Mouse (Mus musculus): ENCODE results near the gene Csnk2b. TPM values are rescaled to one million over a fixed set of nuclear protein-coding genes. Genes with fewer than 3 reads are reported as not detected.

Gene Csnk2b
- polyA plus RNA-seq, 1 experiment: not detected

DNA sequence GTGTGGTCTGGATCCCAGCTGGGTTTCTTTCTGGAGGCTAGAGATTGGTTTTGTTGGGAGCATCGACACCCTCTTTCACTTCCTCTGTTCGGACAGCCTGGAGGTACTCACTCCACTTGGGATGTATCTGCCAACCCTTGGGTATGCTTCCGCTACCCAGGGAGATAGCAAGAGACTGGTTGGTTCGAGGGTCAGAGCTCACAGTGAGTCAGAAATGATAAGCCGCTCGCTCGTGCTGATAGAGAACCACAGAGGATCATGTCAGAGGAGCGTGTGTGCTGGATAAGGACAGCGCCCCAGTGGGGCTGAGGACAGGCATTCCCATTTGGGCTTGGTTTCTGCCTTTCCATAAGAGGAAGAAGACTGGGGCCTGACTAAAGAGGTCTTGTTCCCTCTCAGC is 42.1 kb downstream of the Csnk2b start:
- TF ChIP-seq CTCF (IDR thresholded peaks at IDR 0.05; ENCODE audit: insufficient read depth, low read depth, low read length) (no peak), POLR2A (IDR thresholded peaks at IDR 0.05; ENCODE audit: insufficient read depth, low read depth, low read length) (no peak)
- WGBS: 63% methylated on average over 9 of the region's 9 CpGs
- Histone ChIP-seq H3K27ac (ENCODE audit: insufficient read depth, low read depth, low read length) (no peak overlapping the region), H3K4me1 (ENCODE audit: control insufficient read depth, insufficient read depth, low read length) (peaks cover 10% of the 10 kb centered on the region; the same call in 1 of the 2 replicates), H3K4me3 (ENCODE audit: insufficient read depth, low read depth, low read length) (no peak overlapping the region)

- Histone ChIP-seq H3K4me1 (ENCODE audit: control insufficient read depth, insufficient read depth, low read length) (peaks cover 10% of the 10 kb centered on the region; the same call in 1 of the 2 replicates), H3K4me3 (ENCODE audit: insufficient read depth, low read depth, low read length) (peak within 1 kb of the TSS; percentile 20), H3K27ac (ENCODE audit: insufficient read depth, low read depth, low read length) (no peak within 1 kb of the TSS)
- WGBS: 22% methylated on average over 14 of the region's 14 CpGs
- TF ChIP-seq POLR2A (IDR thresholded peaks at IDR 0.05; ENCODE audit: insufficient read depth, low read depth, low read length): no peak
- no peak for TF ChIP-seq CTCF (IDR thresholded peaks at IDR 0.05; ENCODE audit: insufficient read depth, low read depth, low read length)
Measured at GRCm38 (mm10) chr17:35077786-35078233, 44.0 kb downstream of the Csnk2b start, which contains the start of gene Ly6g6d. TSS of gene Ly6g6d (minus strand) at chr17:35078065.

GRCm38 (mm10) chr17:35077285-35077684 is 44.6 kb downstream of the Csnk2b start:
- WGBS: 25% methylated on average over 2 of the region's 2 CpGs

GRCm38 (mm10) chr17:35076507-35077176 is 45.2 kb downstream of the Csnk2b start, which contains the start of gene Ly6g6e:
TSS of gene Ly6g6e (plus strand) at chr17:35076902.
- TF ChIP-seq POLR2A (IDR thresholded peaks at IDR 0.05; ENCODE audit: insufficient read depth, low read depth, low read length) (no peak), CTCF (IDR thresholded peaks at IDR 0.05; ENCODE audit: insufficient read depth, low read depth, low read length) (no peak)
- Histone ChIP-seq H3K27ac (ENCODE audit: insufficient read depth, low read depth, low read length) (no peak within 1 kb of the TSS), H3K4me1 (ENCODE audit: control insufficient read depth, insufficient read depth, low read length) (peaks cover 10% of the 10 kb centered on the region; the same call in 1 of the 2 replicates), H3K4me3 (ENCODE audit: insufficient read depth, low read depth, low read length) (peak within 1 kb of the TSS; percentile 20)
- 45% methylated on average over 10 of the region's 10 CpGs for WGBS

More at GRCm38 (mm10) chr17:35077285-35077684, 44.6 kb downstream of the Csnk2b start:
- Histone ChIP-seq H3K27ac (ENCODE audit: insufficient read depth, low read depth, low read length) (no peak overlapping the region), H3K4me3 (ENCODE audit: insufficient read depth, low read depth, low read length) (peak overlapping the region; percentile 5; the same call in 1 of the 2 replicates), H3K4me1 (ENCODE audit: control insufficient read depth, insufficient read depth, low read length) (peaks cover 10% of the 10 kb centered on the region; the same call in 1 of the 2 replicates)
- TF ChIP-seq CTCF (IDR thresholded peaks at IDR 0.05; ENCODE audit: insufficient read depth, low read depth, low read length): no peak
- TF ChIP-seq POLR2A (IDR thresholded peaks at IDR 0.05; ENCODE audit: insufficient read depth, low read depth, low read length): no peak

- H3K4me3 ChIP-seq (ENCODE audit: insufficient read depth, low read depth, low read length): no peak overlapping the region
- TF ChIP-seq CTCF (IDR thresholded peaks at IDR 0.05; ENCODE audit: insufficient read depth, low read depth, low read length) (no peak), POLR2A (IDR thresholded peaks at IDR 0.05; ENCODE audit: insufficient read depth, low read depth, low read length) (no peak)
Measured at GRCm38 (mm10) chr17:35074097-35074496, 47.8 kb downstream of the Csnk2b start.

DNA sequence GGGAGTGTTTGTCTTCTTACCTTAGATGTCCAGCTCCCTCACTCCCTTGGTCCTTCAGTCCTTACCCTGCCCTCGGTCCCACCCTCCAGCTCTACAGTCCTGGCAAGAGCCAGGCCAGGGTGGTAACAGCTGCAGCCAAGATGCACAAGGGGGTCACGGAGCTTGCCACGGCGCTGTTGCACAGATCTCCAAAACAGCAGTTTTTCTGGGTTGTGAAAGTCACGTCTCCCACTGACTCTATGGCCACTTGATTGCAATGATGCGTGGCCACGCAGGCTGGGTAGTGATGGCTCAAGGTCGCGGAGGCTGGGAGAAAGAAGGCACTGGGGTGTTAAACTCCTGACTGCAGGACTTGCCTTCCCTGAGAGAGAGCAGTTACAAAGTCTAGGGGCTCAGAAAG is 50.4 kb downstream of the Csnk2b start:
- no peak overlapping the region for H3K4me3 ChIP-seq (ENCODE audit: insufficient read depth, low read depth, low read length)
- H3K4me1 ChIP-seq (ENCODE audit: control insufficient read depth, insufficient read depth, low read length): no peaks in the 10 kb centered on the region
- TF ChIP-seq POLR2A (IDR thresholded peaks at IDR 0.05; ENCODE audit: insufficient read depth, low read depth, low read length) (no peak), CTCF (IDR thresholded peaks at IDR 0.05; ENCODE audit: insufficient read depth, low read depth, low read length) (no peak)
- H3K27ac ChIP-seq (ENCODE audit: insufficient read depth, low read depth, low read length): no peak overlapping the region
- WGBS: 86% methylated on average over 9 of the region's 9 CpGs

More at GRCm38 (mm10) chr17:35074097-35074496, 47.8 kb downstream of the Csnk2b start:
- 73% methylated on average over 17 of the region's 17 CpGs for WGBS
- Histone ChIP-seq H3K27ac (ENCODE audit: insufficient read depth, low read depth, low read length) (no peak overlapping the region), H3K4me1 (ENCODE audit: control insufficient read depth, insufficient read depth, low read length) (peaks cover 10% of the 10 kb centered on the region; the same call in 1 of the 2 replicates)

GRCm38 (mm10) chr17:35070556-35071229 is 51.2 kb downstream of the Csnk2b start:
- TF ChIP-seq POLR2A (IDR thresholded peaks at IDR 0.05; ENCODE audit: insufficient read depth, low read depth, low read length): no peak
- TF ChIP-seq CTCF (IDR thresholded peaks at IDR 0.05; ENCODE audit: insufficient read depth, low read depth, low read length): no peak
- H3K4me1 ChIP-seq (ENCODE audit: control insufficient read depth, insufficient read depth, low read length): no peaks in the 10 kb centered on the region
- H3K4me3 ChIP-seq (ENCODE audit: insufficient read depth, low read depth, low read length): no peak overlapping the region
- 45% methylated on average over 6 of the region's 6 CpGs for WGBS
- H3K27ac ChIP-seq (ENCODE audit: insufficient read depth, low read depth, low read length): no peak overlapping the region

GRCm38 (mm10) chr17:35068213-35068914 is 53.5 kb downstream of the Csnk2b start:
- Histone ChIP-seq H3K27ac (ENCODE audit: insufficient read depth, low read depth, low read length) (no peak overlapping the region), H3K4me1 (ENCODE audit: control insufficient read depth, insufficient read depth, low read length) (peaks cover 8% of the 10 kb centered on the region; the same call in 1 of the 2 replicates), H3K4me3 (ENCODE audit: insufficient read depth, low read depth, low read length) (no peak overlapping the region)
- TF ChIP-seq POLR2A (IDR thresholded peaks at IDR 0.05; ENCODE audit: insufficient read depth, low read depth, low read length) (no peak), CTCF (IDR thresholded peaks at IDR 0.05; ENCODE audit: insufficient read depth, low read depth, low read length) (no peak)
- 75% methylated on average over 17 of the region's 17 CpGs for WGBS

Other genes with a start within 250 kb of the Csnk2b start
- not detected in 2 replicates for gene Zbtb12, start 242.6 kb downstream of the Csnk2b start, polyA plus RNA-seq (2012; ENCODE audit: insufficient read depth, insufficient read length, low replicate concordance, missing spikeins)
- gene Gm20547, start 240.0 kb downstream of the Csnk2b start, polyA plus RNA-seq (2012; ENCODE audit: insufficient read depth, insufficient read length, low replicate concordance, missing spikeins): not detected in 2 replicates
- gene C2, start 223.8 kb downstream of the Csnk2b start, polyA plus RNA-seq (2012; ENCODE audit: insufficient read depth, insufficient read length, low replicate concordance, missing spikeins): not detected in 2 replicates
- gene Ehmt2, start 223.6 kb downstream of the Csnk2b start, polyA plus RNA-seq (2012; ENCODE audit: insufficient read depth, insufficient read length, low replicate concordance, missing spikeins): 130 TPM in 1 of 2 replicates, not detected in the other
- gene Slc44a4, start 207.6 kb downstream of the Csnk2b start, polyA plus RNA-seq (2012; ENCODE audit: insufficient read depth, insufficient read length, low replicate concordance, missing spikeins): not detected in 2 replicates
- gene Neu1, start 190.8 kb downstream of the Csnk2b start, polyA plus RNA-seq (2012; ENCODE audit: insufficient read depth, insufficient read length, low replicate concordance, missing spikeins): not detected in 2 replicates
- gene Hspa1b, start 162.8 kb downstream of the Csnk2b start, polyA plus RNA-seq (2012; ENCODE audit: insufficient read depth, insufficient read length, low replicate concordance, missing spikeins): not detected in 2 replicates
- not detected in 2 replicates for gene Gm20481, start 152.1 kb downstream of the Csnk2b start, polyA plus RNA-seq (2012; ENCODE audit: insufficient read depth, insufficient read length, low replicate concordance, missing spikeins)
- not detected in 2 replicates for gene Hspa1a, start 149.9 kb downstream of the Csnk2b start, polyA plus RNA-seq (2012; ENCODE audit: insufficient read depth, insufficient read length, low replicate concordance, missing spikeins)
- gene Hspa1l, start 149.3 kb downstream of the Csnk2b start, polyA plus RNA-seq (2012; ENCODE audit: insufficient read depth, insufficient read length, low replicate concordance, missing spikeins): not detected in 2 replicates
- not detected in 2 replicates for gene Lsm2, start 140.2 kb downstream of the Csnk2b start, polyA plus RNA-seq (2012; ENCODE audit: insufficient read depth, insufficient read length, low replicate concordance, missing spikeins)
- gene Vars, start 121.1 kb downstream of the Csnk2b start, polyA plus RNA-seq (2012; ENCODE audit: insufficient read depth, insufficient read length, low replicate concordance, missing spikeins): not detected in 2 replicates
- not detected in 2 replicates for gene Vwa7, start 105.5 kb downstream of the Csnk2b start, polyA plus RNA-seq (2012; ENCODE audit: insufficient read depth, insufficient read length, low replicate concordance, missing spikeins)
- not detected in 2 replicates for gene Sapcd1, start 94.0 kb downstream of the Csnk2b start, polyA plus RNA-seq (2012; ENCODE audit: insufficient read depth, insufficient read length, low replicate concordance, missing spikeins)
- gene Msh5, start 75.3 kb downstream of the Csnk2b start, polyA plus RNA-seq (2012; ENCODE audit: insufficient read depth, insufficient read length, low replicate concordance, missing spikeins): not detected in 2 replicates
- gene Clic1, start 72.1 kb downstream of the Csnk2b start, polyA plus RNA-seq (2012; ENCODE audit: insufficient read depth, insufficient read length, low replicate concordance, missing spikeins): not detected in 2 replicates
- gene Ddah2, start 63.0 kb downstream of the Csnk2b start, polyA plus RNA-seq (2012; ENCODE audit: insufficient read depth, insufficient read length, low replicate concordance, missing spikeins): not detected in 2 replicates
- gene Ly6g6c, start 56.7 kb downstream of the Csnk2b start, polyA plus RNA-seq (2012; ENCODE audit: insufficient read depth, insufficient read length, low replicate concordance, missing spikeins): not detected in 2 replicates
- not detected in 2 replicates for gene Mpig6b, start 55.9 kb downstream of the Csnk2b start, polyA plus RNA-seq (2012; ENCODE audit: insufficient read depth, insufficient read length, low replicate concordance, missing spikeins)
- not detected in 2 replicates for gene Ly6g6e, start 45.2 kb downstream of the Csnk2b start, polyA plus RNA-seq (2012; ENCODE audit: insufficient read depth, insufficient read length, low replicate concordance, missing spikeins)
- not detected in 2 replicates for gene Ly6g6d, start 44.0 kb downstream of the Csnk2b start, polyA plus RNA-seq (2012; ENCODE audit: insufficient read depth, insufficient read length, low replicate concordance, missing spikeins)
- gene Ly6g6f, start 36.4 kb downstream of the Csnk2b start, polyA plus RNA-seq (2012; ENCODE audit: insufficient read depth, insufficient read length, low replicate concordance, missing spikeins): not detected in 2 replicates
- not detected in 2 replicates for gene Abhd16a, start 32.8 kb downstream of the Csnk2b start, polyA plus RNA-seq (2012; ENCODE audit: insufficient read depth, insufficient read length, low replicate concordance, missing spikeins)
- gene Ly6g5c, start 13.8 kb downstream of the Csnk2b start, polyA plus RNA-seq (2012; ENCODE audit: insufficient read depth, insufficient read length, low replicate concordance, missing spikeins): not detected in 2 replicates
- gene Ly6g5b, start 6.6 kb downstream of the Csnk2b start, polyA plus RNA-seq (2012; ENCODE audit: insufficient read depth, insufficient read length, low replicate concordance, missing spikeins): not detected in 2 replicates
- not detected in 2 replicates for gene Gpank1, start 598 bp downstream of the Csnk2b start, polyA plus RNA-seq (2012; ENCODE audit: insufficient read depth, insufficient read length, low replicate concordance, missing spikeins)
- not detected in 2 replicates for gene D17H6S53E, start 4.3 kb upstream of the Csnk2b start, polyA plus RNA-seq (2012; ENCODE audit: insufficient read depth, insufficient read length, low replicate concordance, missing spikeins)
- gene Apom, start 10.0 kb upstream of the Csnk2b start, polyA plus RNA-seq (2012; ENCODE audit: insufficient read depth, insufficient read length, low replicate concordance, missing spikeins): not detected in 2 replicates
- 684 TPM in 1 of 2 replicates, not detected in the other for gene Bag6, start 13.1 kb upstream of the Csnk2b start, polyA plus RNA-seq (2012; ENCODE audit: insufficient read depth, insufficient read length, low replicate concordance, missing spikeins)
- 146 and 391 TPM in 2 replicates for gene Prrc2a, start 42.8 kb upstream of the Csnk2b start, polyA plus RNA-seq (2012; ENCODE audit: insufficient read depth, insufficient read length, low replicate concordance, missing spikeins)
- not detected in 2 replicates for gene Aif1, start 54.0 kb upstream of the Csnk2b start, polyA plus RNA-seq (2012; ENCODE audit: insufficient read depth, insufficient read length, low replicate concordance, missing spikeins)
- not detected in 2 replicates for gene Lst1, start 66.4 kb upstream of the Csnk2b start, polyA plus RNA-seq (2012; ENCODE audit: insufficient read depth, insufficient read length, low replicate concordance, missing spikeins)
- not detected in 2 replicates for gene Ltb, start 72.4 kb upstream of the Csnk2b start, polyA plus RNA-seq (2012; ENCODE audit: insufficient read depth, insufficient read length, low replicate concordance, missing spikeins)
- not detected in 2 replicates for gene Tnf, start 80.0 kb upstream of the Csnk2b start, polyA plus RNA-seq (2012; ENCODE audit: insufficient read depth, insufficient read length, low replicate concordance, missing spikeins)
- gene Lta, start 83.3 kb upstream of the Csnk2b start, polyA plus RNA-seq (2012; ENCODE audit: insufficient read depth, insufficient read length, low replicate concordance, missing spikeins): not detected in 2 replicates
- gene Gm16181, start 98.8 kb upstream of the Csnk2b start, polyA plus RNA-seq (2012; ENCODE audit: insufficient read depth, insufficient read length, low replicate concordance, missing spikeins): not detected in 2 replicates
- not detected in 2 replicates for gene Atp6v1g2, start 111.6 kb upstream of the Csnk2b start, polyA plus RNA-seq (2012; ENCODE audit: insufficient read depth, insufficient read length, low replicate concordance, missing spikeins)
- gene Nfkbil1, start 113.7 kb upstream of the Csnk2b start, polyA plus RNA-seq (2012; ENCODE audit: insufficient read depth, insufficient read length, low replicate concordance, missing spikeins): not detected in 2 replicates
- gene Ddx39b, start 119.7 kb upstream of the Csnk2b start, polyA plus RNA-seq (2012; ENCODE audit: insufficient read depth, insufficient read length, low replicate concordance, missing spikeins): 290 and 359 TPM in 2 replicates
- 345 and 592 TPM in 2 replicates for gene H2-D1, start 140.7 kb upstream of the Csnk2b start, polyA plus RNA-seq (2012; ENCODE audit: insufficient read depth, insufficient read length, low replicate concordance, missing spikeins)
- not detected in 2 replicates for gene H2-Q1, start 198.4 kb upstream of the Csnk2b start, polyA plus RNA-seq (2012; ENCODE audit: insufficient read depth, insufficient read length, low replicate concordance, missing spikeins)
- not detected in 2 replicates for gene H2-Q2, start 220.2 kb upstream of the Csnk2b start, polyA plus RNA-seq (2012; ENCODE audit: insufficient read depth, insufficient read length, low replicate concordance, missing spikeins)

Data from olfactory bulb, adult 2 months (tissue).